Mouse (Mus musculus) forebrain, embryonic 12.5 days (tissue): ENCODE measurements around the gene Rpl36-ps4. TPM values are rescaled to one million over a fixed set of nuclear protein-coding genes. Genes with fewer than 3 reads are reported as not detected.
A peak's percentile ranks its signal among the peaks of the same experiment; 100 is the strongest.

Source experiments
- ATAC-seq: fragments of 200-750 bp; cut with Nextera tagmentation; 2 replicates; pipeline ENCODE4 v1.8.0; 2017; ENCODE audit warnings: moderate TSS enrichment; ENCODE audit not compliant: low FRiP score
- H3K27ac ChIP-seq: fragments of 300-500 bp; sonication (generic); 2 replicates; pipeline ENCODE4 v1.5.1; 2016; ENCODE audit warnings: mild to moderate bottlenecking
- H3K27me3 ChIP-seq: fragments of 300-500 bp; sonication (generic); 2 replicates; pipeline ENCODE4 v1.6.1; 2016; ENCODE audit warnings: mild to moderate bottlenecking
- H3K36me3 ChIP-seq: fragments of 300-500 bp; sonication (generic); replicated peaks from 2 replicates; pipeline ENCODE4 v1.6.1; 2016; ENCODE audit warnings: mild to moderate bottlenecking
- H3K4me1 ChIP-seq: fragments of 300-500 bp; sonication (generic); 2 replicates; pipeline ENCODE4 v1.6.1; 2016
- H3K4me2 ChIP-seq: fragments of 300-500 bp; sonication (generic); 2 replicates; pipeline ENCODE4 v1.6.1; 2016; ENCODE audit warnings: mild to moderate bottlenecking, moderate library complexity
- H3K4me3 ChIP-seq: fragments of 300-500 bp; sonication (generic); replicated peaks from 2 replicates; pipeline ENCODE4 v1.5.1; 2016; ENCODE audit warnings: mild to moderate bottlenecking
- H3K9ac ChIP-seq: fragments of 300-500 bp; sonication (generic); 2 replicates; pipeline ENCODE4 v1.6.1; 2016; ENCODE audit warnings: mild to moderate bottlenecking
- H3K9me3 ChIP-seq: fragments of 300-500 bp; sonication (generic); 2 replicates; pipeline ENCODE4 v1.6.1; 2016
- WGBS: fragments of 180-500 bp; shearing (Covaris S2); methylation state at CpG from one replicate; pipeline ENCODE4 v1.1.7; 2016; 5-methylcytosine and 5-hydroxymethylcytosine counted together
- polyA plus RNA-seq: library from polyadenylated mRNA; unstranded; fragments of >200 nt; fragmentation: Nextera tagmentation; extraction: Ambion mirVana; gene quantifications from 2 replicates; pipeline ENCODE4 v1.2.1, GENCODE M21; 2016

Gene Rpl36-ps4
- not detected in 2 replicates for polyA plus RNA-seq

GRCm38 (mm10) chr17:87920677-87921076 is at the start of gene Rpl36-ps4:
Gene Rpl36-ps4, plus strand, starts transcription at chr17:87920977.
- H3K4me2 ChIP-seq: no peak within 1 kb of the TSS
- no peaks in the 10 kb centered on the region for H3K36me3 ChIP-seq
- no peak within 1 kb of the TSS for H3K9ac ChIP-seq
- no peak within 1 kb of the TSS for H3K4me3 ChIP-seq
- H3K27ac ChIP-seq: no peak within 1 kb of the TSS
- no peaks in the 10 kb centered on the region for H3K27me3 ChIP-seq
- WGBS: 94% methylated on average over 5 of the region's 5 CpGs
- H3K9me3 ChIP-seq: no peaks in the 10 kb centered on the region
- no peak for ATAC-seq
- H3K4me1 ChIP-seq: no peaks in the 10 kb centered on the region

GRCm38 (mm10) chr17:87871461-87872126 is 49.2 kb upstream of the Rpl36-ps4 start:
- no peak overlapping the region for H3K9ac ChIP-seq
- H3K27me3 ChIP-seq: peaks cover 20% of the 10 kb centered on the region; the same call in 1 of the 2 replicates
- H3K4me3 ChIP-seq: no peak overlapping the region
- H3K27ac ChIP-seq: no peak overlapping the region
- peaks cover 6% of the 10 kb centered on the region for H3K4me1 ChIP-seq
- no peak overlapping the region for H3K4me2 ChIP-seq
- no peak for ATAC-seq
- 85% methylated on average over 13 of the region's 13 CpGs for WGBS
- H3K36me3 ChIP-seq: no peaks in the 10 kb centered on the region
- no peaks in the 10 kb centered on the region for H3K9me3 ChIP-seq

- Histone ChIP-seq H3K4me2 (no peak overlapping the region), H3K4me1 (peaks cover 12% of the 10 kb centered on the region), H3K4me3 (no peak overlapping the region), H3K9me3 (no peaks in the 10 kb centered on the region), H3K9ac (no peak overlapping the region), H3K36me3 (no peaks in the 10 kb centered on the region), H3K27me3 (peaks cover 20% of the 10 kb centered on the region; the same call in 1 of the 2 replicates), H3K27ac (0 out of 2 replicates have a peak overlapping the region, but pooled peaks have one; percentile 10)
- WGBS: 14% methylated on average over 4 of the region's 4 CpGs
- peak; percentile 40; the same call in 1 of the 2 replicates for ATAC-seq
Measured at GRCm38 (mm10) chr17:87872286-87872685, 48.5 kb upstream of the Rpl36-ps4 start.

GRCm38 (mm10) chr17:87873456-87873855 is 47.3 kb upstream of the Rpl36-ps4 start:
- Histone ChIP-seq H3K27ac (no peak overlapping the region), H3K36me3 (no peaks in the 10 kb centered on the region), H3K4me1 (peaks cover 24% of the 10 kb centered on the region), H3K9ac (no peak overlapping the region), H3K9me3 (no peaks in the 10 kb centered on the region), H3K4me3 (no peak overlapping the region), H3K27me3 (peaks cover 20% of the 10 kb centered on the region; the same call in 1 of the 2 replicates), H3K4me2 (no peak overlapping the region)
- ATAC-seq: no peak
- 61% methylated on average over 7 of the region's 7 CpGs for WGBS

- ATAC-seq: no peak
- peaks cover 20% of the 10 kb centered on the region; the same call in 1 of the 2 replicates for H3K27me3 ChIP-seq
- H3K36me3 ChIP-seq: no peaks in the 10 kb centered on the region
- H3K27ac ChIP-seq: no peak overlapping the region
- H3K4me2 ChIP-seq: no peak overlapping the region
- no peaks in the 10 kb centered on the region for H3K9me3 ChIP-seq
- 84% methylated on average over 4 of the region's 4 CpGs for WGBS
- no peak overlapping the region for H3K4me3 ChIP-seq
- H3K9ac ChIP-seq: no peak overlapping the region
- peaks cover 29% of the 10 kb centered on the region for H3K4me1 ChIP-seq
Measured at GRCm38 (mm10) chr17:87873943-87874342, 46.8 kb upstream of the Rpl36-ps4 start.

- no peak overlapping the region for H3K9ac ChIP-seq
- no peak overlapping the region for H3K4me3 ChIP-seq
- no peak overlapping the region for H3K4me2 ChIP-seq
- 91% methylated on average over 8 of the region's 8 CpGs for WGBS
- H3K27ac ChIP-seq: no peak overlapping the region
- peaks cover 20% of the 10 kb centered on the region for H3K27me3 ChIP-seq
- H3K9me3 ChIP-seq: no peaks in the 10 kb centered on the region
- no peak for ATAC-seq
- H3K4me1 ChIP-seq: peaks cover 41% of the 10 kb centered on the region
- H3K36me3 ChIP-seq: no peaks in the 10 kb centered on the region
Measured at GRCm38 (mm10) chr17:87875346-87875920, 45.3 kb upstream of the Rpl36-ps4 start.

GRCm38 (mm10) chr17:87876295-87877000 is 44.3 kb upstream of the Rpl36-ps4 start:
- H3K27ac ChIP-seq: no peak overlapping the region
- peaks cover 20% of the 10 kb centered on the region for H3K27me3 ChIP-seq
- H3K4me3 ChIP-seq: no peak overlapping the region
- H3K4me2 ChIP-seq: no peak overlapping the region
- no peak for ATAC-seq
- peaks cover 41% of the 10 kb centered on the region for H3K4me1 ChIP-seq
- no peaks in the 10 kb centered on the region for H3K36me3 ChIP-seq
- H3K9me3 ChIP-seq: no peaks in the 10 kb centered on the region
- 86% methylated on average over 11 of the region's 11 CpGs for WGBS
- H3K9ac ChIP-seq: no peak overlapping the region

GRCm38 (mm10) chr17:87877207-87878073 is 43.3 kb upstream of the Rpl36-ps4 start:
- peak; percentile 64; the same call in 1 of the 2 replicates for ATAC-seq
- H3K4me3 ChIP-seq: no peak overlapping the region
- no peak overlapping the region for H3K9ac ChIP-seq
- no peaks in the 10 kb centered on the region for H3K36me3 ChIP-seq
- H3K4me1 ChIP-seq: peaks cover 36% of the 10 kb centered on the region
- peaks cover 23% of the 10 kb centered on the region for H3K27me3 ChIP-seq
- H3K4me2 ChIP-seq: peak overlapping the region; percentile 29
- H3K9me3 ChIP-seq: no peaks in the 10 kb centered on the region
- WGBS: 12% methylated on average over 25 of the region's 25 CpGs
- H3K27ac ChIP-seq: no peak overlapping the region

- WGBS: 19% methylated on average over 10 of the region's 10 CpGs
- no peaks in the 10 kb centered on the region for H3K36me3 ChIP-seq
- ATAC-seq: peak; percentile 33
- H3K4me1 ChIP-seq: peaks cover 36% of the 10 kb centered on the region
- H3K27me3 ChIP-seq: peaks cover 21% of the 10 kb centered on the region
- no peak overlapping the region for H3K4me3 ChIP-seq
- H3K4me2 ChIP-seq: no peak overlapping the region
- no peaks in the 10 kb centered on the region for H3K9me3 ChIP-seq
- H3K27ac ChIP-seq: peak overlapping the region; percentile 31; the same call in 1 of the 2 replicates
- no peak overlapping the region for H3K9ac ChIP-seq
Measured at GRCm38 (mm10) chr17:87878556-87879483, 42.0 kb upstream of the Rpl36-ps4 start.

GRCm38 (mm10) chr17:87879484-87880225 is 41.1 kb upstream of the Rpl36-ps4 start:
- peaks cover 13% of the 10 kb centered on the region for H3K27me3 ChIP-seq
- H3K4me3 ChIP-seq: no peak overlapping the region
- H3K9me3 ChIP-seq: no peaks in the 10 kb centered on the region
- H3K4me2 ChIP-seq: no peak overlapping the region
- no peaks in the 10 kb centered on the region for H3K36me3 ChIP-seq
- H3K4me1 ChIP-seq: peaks cover 36% of the 10 kb centered on the region
- H3K9ac ChIP-seq: no peak overlapping the region
- WGBS: 37% methylated on average over 9 of the region's 9 CpGs
- ATAC-seq: peak; percentile 68
- H3K27ac ChIP-seq: peak overlapping the region; percentile 31; the same call in 1 of the 2 replicates
